Mouse (Mus musculus): ENCODE results near the gene Erbb3. TPM values are rescaled to one million over a fixed set of nuclear protein-coding genes. Genes with fewer than 3 reads are reported as not detected.

Gene Erbb3
- total and polyA plus RNA-seq, 3 experiments = 0.29 to 0.39 TPM; not detected in 1

GRCm38 (mm10) chr10:128587120-128587519 lies 2.3 kb downstream of the Erbb3 start:
- H3K36me3 ChIP-seq (ENCODE audit: control insufficient read depth in 1 of 2, insufficient read depth in 2 of 2, low read length in 2 of 2) = peaks cover 0 to 16% of the 10 kb centered on the region in 2 experiments; a peak in 2 of 4 replicates
- H3K27me3 ChIP-seq (ENCODE audit: control insufficient read depth in 1 of 2, insufficient read depth in 2 of 2, low read length in 2 of 2) = peaks cover 2 to 6% of the 10 kb centered on the region in 2 experiments
- peaks cover 8 to 17% of the 10 kb centered on the region in 2 experiments for H3K4me1 ChIP-seq (ENCODE audit: control insufficient read depth in 1 of 2, insufficient read depth in 2 of 2, low read length in 2 of 2)
- no peak for DNase-seq (ENCODE audit: low read depth, low spot score)
- no peaks in the 10 kb centered on the region for H3K79me2 ChIP-seq (ENCODE audit: control insufficient read depth, insufficient read depth, low read length, poor library complexity)
- no peak overlapping the region for H3K4me3 ChIP-seq (ENCODE audit: control insufficient read depth in 1 of 2, insufficient read depth in 1 of 2, low read depth in 2 of 2, low read length in 2 of 2)
- no peak overlapping the region for H3K9ac ChIP-seq (ENCODE audit: control insufficient read depth, low read depth, low read length, poor library complexity, severe bottlenecking)
- TF ChIP-seq MEF2A (IDR thresholded peaks at IDR 0.05; ENCODE audit: extremely low read depth, insufficient replicate concordance, low read depth, low read length, poor library complexity, severe bottlenecking) = no peak
- no peak for TF ChIP-seq MAZ (IDR thresholded peaks at IDR 0.05; ENCODE audit: low read depth, low read length)
- no peak for TF ChIP-seq ZKSCAN1 (IDR thresholded peaks at IDR 0.05; ENCODE audit: low read depth, low read length)
- TF ChIP-seq KAT2A (conservative IDR thresholded peaks at IDR 0.05; ENCODE audit: low read depth, low read length) = no peak
- TF ChIP-seq RAD21 (IDR thresholded peaks at IDR 0.05; ENCODE audit: low read depth, low read length) = no peak
- H3K27ac ChIP-seq (ENCODE audit: control insufficient read depth, low read depth, low read length) = no peak overlapping the region
- no peaks in the 10 kb centered on the region for H3K9me3 ChIP-seq (replicated peaks; ENCODE audit: insufficient read depth, low read length)

- DNase-seq (ENCODE audit: low read depth, low spot score) = no peak
- H3K27me3 ChIP-seq (ENCODE audit: control insufficient read depth in 1 of 2, insufficient read depth in 2 of 2, low read length in 2 of 2) = peaks cover 2 to 6% of the 10 kb centered on the region in 2 experiments
- H3K4me3 ChIP-seq (ENCODE audit: control insufficient read depth in 1 of 2, insufficient read depth in 1 of 2, low read depth in 2 of 2, low read length in 2 of 2) = no peak overlapping the region
- no peaks in the 10 kb centered on the region for H3K9me3 ChIP-seq (replicated peaks; ENCODE audit: insufficient read depth, low read length)
- H3K4me1 ChIP-seq (ENCODE audit: control insufficient read depth in 1 of 2, insufficient read depth in 2 of 2, low read length in 2 of 2) = peaks cover 4 to 12% of the 10 kb centered on the region in 2 experiments
- peaks cover 0 to 10% of the 10 kb centered on the region in 2 experiments; a peak in 2 of 4 replicates for H3K36me3 ChIP-seq (ENCODE audit: control insufficient read depth in 1 of 2, insufficient read depth in 2 of 2, low read length in 2 of 2)
- no peak overlapping the region for H3K27ac ChIP-seq (ENCODE audit: control insufficient read depth, low read depth, low read length)
- H3K9ac ChIP-seq (ENCODE audit: control insufficient read depth, low read depth, low read length, poor library complexity, severe bottlenecking) = no peak overlapping the region
- no peaks in the 10 kb centered on the region for H3K79me2 ChIP-seq (ENCODE audit: control insufficient read depth, insufficient read depth, low read length, poor library complexity)
- TF ChIP-seq ZNF384 (IDR thresholded peaks at IDR 0.05; ENCODE audit: low read depth, low read length) (no peak), TAL1 (IDR thresholded peaks at IDR 0.05; ENCODE audit: low read length) (no peak), CHD2 (IDR thresholded peaks at IDR 0.05; ENCODE audit: low read length) (no peak), MYC (IDR thresholded peaks at IDR 0.05; ENCODE audit: low read depth, low read length) (no peak), ETS1 (IDR thresholded peaks at IDR 0.05; ENCODE audit: low read depth, low read length) (no peak), CTCF (IDR thresholded peaks at IDR 0.05 in 2 of 3, conservative IDR thresholded peaks at IDR 0.05 in 1 of 3; ENCODE audit: control insufficient read depth in 1 of 3, insufficient read depth in 1 of 3, low read depth in 2 of 3, low read length in 3 of 3, poor library complexity in 1 of 3, severe bottlenecking in 1 of 3) (no peak), EP300 (IDR thresholded peaks at IDR 0.05; ENCODE audit: low read depth in 1 of 2, low read length in 2 of 2) (no peak), TBP (IDR thresholded peaks at IDR 0.05; ENCODE audit: low read depth, low read length) (no peak)
Measured at GRCm38 (mm10) chr10:128586546-128586945, 2.9 kb downstream of the Erbb3 start.

GRCm38 (mm10) chr10:128584386-128584785 lies 5.1 kb downstream of the Erbb3 start:
- TF ChIP-seq TBP (IDR thresholded peaks at IDR 0.05; ENCODE audit: low read depth, low read length) (no peak), MAZ (IDR thresholded peaks at IDR 0.05; ENCODE audit: low read depth, low read length) (no peak), ETS1 (IDR thresholded peaks at IDR 0.05; ENCODE audit: low read depth, low read length) (no peak), EP300 (IDR thresholded peaks at IDR 0.05; ENCODE audit: low read depth in 1 of 2, low read length in 2 of 2) (no peak), TCF12 (IDR thresholded peaks at IDR 0.05; ENCODE audit: low read depth, low read length) (no peak), JUND (IDR thresholded peaks at IDR 0.05; ENCODE audit: low read depth, low read length) (no peak), POLR2AphosphoS2 (IDR thresholded peaks at IDR 0.05; ENCODE audit: low read length) (no peak), ZKSCAN1 (IDR thresholded peaks at IDR 0.05; ENCODE audit: low read depth, low read length) (no peak), MXI1 (IDR thresholded peaks at IDR 0.05; ENCODE audit: low read depth, low read length) (no peak), USF2 (IDR thresholded peaks at IDR 0.05; ENCODE audit: borderline replicate concordance in 1 of 2, insufficient read depth in 1 of 2, low read depth in 1 of 2, low read length in 2 of 2) (no peak)
- no peak overlapping the region for H3K4me3 ChIP-seq (ENCODE audit: control insufficient read depth in 1 of 2, insufficient read depth in 1 of 2, low read depth in 2 of 2, low read length in 2 of 2)
- no peaks in the 10 kb centered on the region for H3K36me3 ChIP-seq (ENCODE audit: control insufficient read depth in 1 of 2, insufficient read depth in 2 of 2, low read length in 2 of 2)
- H3K27me3 ChIP-seq (ENCODE audit: control insufficient read depth in 1 of 2, insufficient read depth in 2 of 2, low read length in 2 of 2) = peaks cover 2 to 9% of the 10 kb centered on the region in 2 experiments
- no peaks in the 10 kb centered on the region for H3K79me2 ChIP-seq (ENCODE audit: control insufficient read depth, insufficient read depth, low read length, poor library complexity)
- H3K9me3 ChIP-seq (replicated peaks; ENCODE audit: insufficient read depth, low read length) = no peaks in the 10 kb centered on the region
- H3K9ac ChIP-seq (ENCODE audit: control insufficient read depth, low read depth, low read length, poor library complexity, severe bottlenecking) = no peak overlapping the region
- no peak overlapping the region for H3K27ac ChIP-seq (ENCODE audit: control insufficient read depth, low read depth, low read length)
- H3K4me1 ChIP-seq (ENCODE audit: control insufficient read depth in 1 of 2, insufficient read depth in 2 of 2, low read length in 2 of 2) = no peaks in the 10 kb centered on the region
- no peak for DNase-seq (ENCODE audit: low read depth, low spot score)

Data from MEL (cell line).